Mouse (Mus musculus): Measurements from ENCODE around the gene Ccdc88c. TPM values are rescaled to one million over a fixed set of nuclear protein-coding genes. Genes with fewer than 3 reads are reported as not detected.
A peak's percentile ranks its signal among the peaks of the same experiment; 100 is the strongest.

The Ccdc88c gene
- polyA plus RNA-seq, 1 experiment from 2014 or later = 6.9 TPM

DNA sequence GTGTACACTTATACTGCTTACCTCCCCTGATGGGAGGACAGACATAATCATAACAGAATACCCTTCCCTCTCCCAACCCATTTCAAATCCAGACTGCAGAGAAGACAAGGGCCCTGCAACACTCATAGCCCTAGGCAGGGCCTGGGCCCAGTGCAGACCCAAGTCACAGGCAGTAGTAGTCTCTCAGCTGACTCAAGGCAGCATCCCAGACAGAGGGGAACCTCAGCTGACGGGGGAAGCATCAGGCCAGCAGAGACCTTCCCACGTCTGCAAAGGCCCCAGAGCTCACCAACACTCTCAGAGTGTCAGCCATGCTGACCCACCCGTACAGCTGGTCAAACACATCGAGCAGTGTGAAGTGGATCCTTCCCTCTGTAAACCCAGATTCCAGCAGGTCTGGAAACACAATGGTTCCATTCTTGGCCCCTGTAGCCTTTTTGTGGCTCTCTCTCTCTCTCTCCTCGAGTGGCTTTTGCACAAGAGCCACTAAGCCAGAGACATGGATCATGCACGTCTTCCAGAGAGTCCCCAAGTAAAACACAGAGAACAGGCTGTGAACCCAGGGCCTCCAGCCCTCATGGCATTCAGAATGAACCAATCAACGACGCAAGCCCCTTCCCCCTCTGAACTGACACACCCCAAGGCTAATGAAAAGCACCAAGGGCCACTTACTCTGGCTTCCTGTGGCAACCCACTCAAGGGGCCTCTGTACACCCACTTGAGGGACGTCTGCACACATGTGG, 7.2 kb downstream of the Ccdc88c start:
- Histone ChIP-seq H3K27me3 (replicated peaks; ENCODE audit: control insufficient read depth, insufficient read depth, low read length) (peaks cover 12% of the 10 kb centered on the region), H3K9ac (ENCODE audit: low read depth, low read length) (no peak overlapping the region), H3K4me2 (ENCODE audit: low read depth, low read length) (no peak overlapping the region), H3K4me3 (ENCODE audit: low read depth, low read length) (no peak overlapping the region), H3K9me3 (ENCODE audit: control insufficient read depth, low read length) (no peaks in the 10 kb centered on the region), H3K4me1 (ENCODE audit: control insufficient read depth, insufficient read depth, low read length) (peaks cover 15% of the 10 kb centered on the region), H3K27ac (replicated peaks; ENCODE audit: low read depth, low read length) (no peak overlapping the region), H3K36me3 (ENCODE audit: control insufficient read depth, insufficient read depth, low read length) (no peaks in the 10 kb centered on the region)
- no peak for ATAC-seq (ENCODE audit: low read depth)
- WGBS = 49% methylated on average over 9 of the region's 9 CpGs
- no peak for DNase-seq (ENCODE audit: low spot score)

DNA sequence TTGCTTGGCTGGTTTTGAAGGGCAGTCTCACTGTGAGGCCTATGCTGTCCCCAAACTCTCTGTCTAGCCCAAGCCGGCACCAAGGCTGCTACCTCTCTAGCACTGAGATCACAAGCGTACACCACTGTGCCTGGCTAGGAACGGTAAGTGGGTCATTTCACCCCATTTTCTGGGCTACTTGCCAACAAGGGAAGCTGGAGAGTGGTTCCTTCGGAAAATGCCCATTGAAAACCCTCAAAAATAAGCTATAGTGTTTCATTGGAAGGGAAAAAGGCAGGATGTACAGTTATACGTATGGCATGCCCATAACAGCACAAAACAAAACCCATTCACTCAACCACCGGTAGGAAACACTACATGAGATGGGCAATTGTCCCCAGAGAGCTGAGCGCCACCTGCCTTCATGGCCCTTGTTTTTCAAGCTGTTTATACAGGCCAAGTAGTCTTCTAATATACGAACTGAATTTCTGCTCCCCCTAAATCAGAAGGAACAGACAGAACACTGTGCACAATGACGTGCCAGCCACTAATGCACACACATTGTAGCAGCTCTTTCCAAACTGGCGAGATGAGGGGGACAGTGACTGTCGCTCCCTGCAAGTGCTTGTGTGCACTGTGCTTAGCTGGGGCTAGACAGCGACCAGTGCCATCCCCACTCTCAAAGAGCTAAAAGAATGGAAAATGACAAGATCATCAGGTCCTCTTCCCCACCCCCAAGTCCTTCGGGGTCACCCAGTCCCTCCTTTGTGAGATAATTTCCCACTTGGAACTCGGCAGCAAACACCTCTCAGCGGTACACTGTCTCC, 8.4 kb downstream of the Ccdc88c start:
- DNase-seq (ENCODE audit: low spot score) = peak; percentile 58
- ATAC-seq (ENCODE audit: low read depth) = peak; percentile 45; the same call in 1 of the 2 replicates

DNA sequence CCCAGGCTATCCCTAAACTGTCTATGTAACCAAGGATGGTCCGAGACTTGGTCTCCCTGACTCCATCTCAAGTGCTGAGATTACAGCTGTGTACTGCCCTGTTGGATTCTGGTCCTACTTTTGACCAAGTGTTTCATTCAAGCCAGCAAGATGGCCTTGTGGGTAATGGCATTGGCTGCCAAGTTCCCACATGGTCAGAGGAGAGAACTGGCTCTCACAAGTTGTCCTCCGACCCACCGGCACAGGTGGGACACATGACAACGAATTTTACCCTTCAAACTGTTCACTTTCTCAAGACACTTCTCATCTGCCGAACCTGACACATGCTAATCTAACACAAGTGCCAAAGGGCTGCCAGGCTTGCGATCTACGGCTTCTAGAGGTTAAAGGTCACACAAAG, 9.4 kb downstream of the Ccdc88c start:
- H3K4me2 ChIP-seq (ENCODE audit: low read depth, low read length) = no peak overlapping the region
- DNase-seq (ENCODE audit: low spot score) (no peak), ATAC-seq (ENCODE audit: low read depth) (no peak)
- peaks cover 22% of the 10 kb centered on the region for H3K4me1 ChIP-seq (ENCODE audit: control insufficient read depth, insufficient read depth, low read length)
- WGBS = 73% methylated on average over 7 of the region's 7 CpGs
- no peaks in the 10 kb centered on the region for H3K9me3 ChIP-seq (ENCODE audit: control insufficient read depth, low read length)
- no peak overlapping the region for H3K9ac ChIP-seq (ENCODE audit: low read depth, low read length)
- H3K27me3 ChIP-seq (replicated peaks; ENCODE audit: control insufficient read depth, insufficient read depth, low read length) = no peaks in the 10 kb centered on the region
- no peak overlapping the region for H3K27ac ChIP-seq (replicated peaks; ENCODE audit: low read depth, low read length)
- H3K4me3 ChIP-seq (ENCODE audit: low read depth, low read length) = no peak overlapping the region
- H3K36me3 ChIP-seq (ENCODE audit: control insufficient read depth, insufficient read depth, low read length) = no peaks in the 10 kb centered on the region

More for the DNA sequence above, 8.4 kb downstream of the Ccdc88c start:
- Histone ChIP-seq H3K36me3 (ENCODE audit: control insufficient read depth, insufficient read depth, low read length) (no peaks in the 10 kb centered on the region), H3K4me2 (ENCODE audit: low read depth, low read length) (no peak overlapping the region), H3K9ac (ENCODE audit: low read depth, low read length) (no peak overlapping the region), H3K4me1 (ENCODE audit: control insufficient read depth, insufficient read depth, low read length) (peaks cover 21% of the 10 kb centered on the region), H3K9me3 (ENCODE audit: control insufficient read depth, low read length) (no peaks in the 10 kb centered on the region), H3K4me3 (ENCODE audit: low read depth, low read length) (no peak overlapping the region), H3K27ac (replicated peaks; ENCODE audit: low read depth, low read length) (no peak overlapping the region), H3K27me3 (replicated peaks; ENCODE audit: control insufficient read depth, insufficient read depth, low read length) (0 out of 2 replicates have a peak, but pooled peaks cover 3% of the 10 kb centered on the region)
- 78% methylated on average over 15 of the region's 15 CpGs for WGBS

DNA sequence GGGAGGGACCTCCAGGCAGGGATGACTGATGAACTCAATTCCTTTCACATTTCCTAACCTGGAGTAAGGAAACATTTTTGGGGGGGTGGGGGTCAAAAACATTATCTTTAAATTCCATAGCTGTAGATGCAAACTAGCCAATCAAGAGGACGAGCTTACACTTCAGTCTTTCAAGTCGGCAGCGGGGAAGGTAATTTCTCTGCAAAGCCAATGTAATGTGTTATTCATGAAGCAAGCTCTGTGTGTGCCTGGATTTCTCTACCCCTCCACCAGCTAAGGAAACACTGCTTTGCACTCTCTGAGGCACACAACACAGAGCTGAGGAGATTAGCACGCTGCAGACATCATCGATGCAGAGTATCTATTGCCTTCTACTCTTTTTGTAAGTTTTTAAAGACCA, 9.8 kb downstream of the Ccdc88c start:
- no peak overlapping the region for H3K4me3 ChIP-seq (ENCODE audit: low read depth, low read length)
- peaks cover 26% of the 10 kb centered on the region for H3K4me1 ChIP-seq (ENCODE audit: control insufficient read depth, insufficient read depth, low read length)
- H3K36me3 ChIP-seq (ENCODE audit: control insufficient read depth, insufficient read depth, low read length) = no peaks in the 10 kb centered on the region
- 65% methylated on average over 5 of the region's 5 CpGs for WGBS
- ATAC-seq (ENCODE audit: low read depth) = no peak
- no peaks in the 10 kb centered on the region for H3K27me3 ChIP-seq (replicated peaks; ENCODE audit: control insufficient read depth, insufficient read depth, low read length)
- H3K9me3 ChIP-seq (ENCODE audit: control insufficient read depth, low read length) = no peaks in the 10 kb centered on the region
- no peak overlapping the region for H3K27ac ChIP-seq (replicated peaks; ENCODE audit: low read depth, low read length)
- no peak for DNase-seq (ENCODE audit: low spot score)
- no peak overlapping the region for H3K4me2 ChIP-seq (ENCODE audit: low read depth, low read length)
- no peak overlapping the region for H3K9ac ChIP-seq (ENCODE audit: low read depth, low read length)

- H3K36me3 ChIP-seq (ENCODE audit: control insufficient read depth, insufficient read depth, low read length) = no peaks in the 10 kb centered on the region
- no peaks in the 10 kb centered on the region for H3K9me3 ChIP-seq (ENCODE audit: control insufficient read depth, low read length)
- ATAC-seq (ENCODE audit: low read depth) (peak; percentile 45; the same call in 1 of the 2 replicates), DNase-seq (ENCODE audit: low spot score) (peak; percentile 56)
- H3K4me1 ChIP-seq (ENCODE audit: control insufficient read depth, insufficient read depth, low read length) = peaks cover 29% of the 10 kb centered on the region
- peak overlapping the region; percentile 52 for H3K27ac ChIP-seq (replicated peaks; ENCODE audit: low read depth, low read length)
- 0 out of 2 replicates have a peak overlapping the region, but pooled peaks have one; percentile 21 for H3K9ac ChIP-seq (ENCODE audit: low read depth, low read length)
- no peak overlapping the region for H3K4me3 ChIP-seq (ENCODE audit: low read depth, low read length)
- H3K4me2 ChIP-seq (ENCODE audit: low read depth, low read length) = peak overlapping the region; percentile 40
- WGBS = 8% methylated on average over 6 of the region's 6 CpGs
- H3K27me3 ChIP-seq (replicated peaks; ENCODE audit: control insufficient read depth, insufficient read depth, low read length) = no peaks in the 10 kb centered on the region
These were observed 10.9 kb downstream of the Ccdc88c start for GRCm38 (mm10) chr12:101017971-101018371.

- Histone ChIP-seq H3K4me2 (ENCODE audit: low read depth, low read length) (no peak overlapping the region), H3K27ac (replicated peaks; ENCODE audit: low read depth, low read length) (no peak overlapping the region), H3K27me3 (replicated peaks; ENCODE audit: control insufficient read depth, insufficient read depth, low read length) (no peaks in the 10 kb centered on the region), H3K4me3 (ENCODE audit: low read depth, low read length) (no peak overlapping the region), H3K9ac (ENCODE audit: low read depth, low read length) (no peak overlapping the region), H3K4me1 (ENCODE audit: control insufficient read depth, insufficient read depth, low read length) (peaks cover 29% of the 10 kb centered on the region), H3K36me3 (ENCODE audit: control insufficient read depth, insufficient read depth, low read length) (no peaks in the 10 kb centered on the region), H3K9me3 (ENCODE audit: control insufficient read depth, low read length) (no peaks in the 10 kb centered on the region)
- WGBS = 40% methylated on average over 5 of the region's 5 CpGs
- ATAC-seq (ENCODE audit: low read depth) (no peak), DNase-seq (ENCODE audit: low spot score) (no peak)
These were observed 12.4 kb downstream of the Ccdc88c start for GRCm38 (mm10) chr12:101016412-101016928.

DNA sequence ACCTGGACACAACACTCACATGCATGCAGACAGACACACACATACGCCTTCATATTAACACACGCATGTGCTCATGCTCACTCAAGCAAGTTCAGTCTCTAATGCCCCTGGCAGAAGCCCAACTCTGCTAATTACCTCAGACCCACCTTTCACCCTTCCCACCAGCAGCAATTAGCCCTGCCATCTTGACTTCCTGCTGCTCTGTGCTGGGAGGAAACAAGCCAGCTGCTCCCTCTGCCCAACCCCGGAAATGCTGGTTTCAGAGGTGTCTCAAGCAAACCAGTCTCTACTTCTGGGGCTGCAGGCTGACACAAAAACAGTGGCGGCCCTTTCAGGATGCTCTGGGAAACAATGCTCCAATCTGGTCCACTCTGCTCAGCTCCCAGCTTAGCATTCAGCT, 12.9 kb downstream of the Ccdc88c start:
- Histone ChIP-seq H3K27me3 (replicated peaks; ENCODE audit: control insufficient read depth, insufficient read depth, low read length) (no peaks in the 10 kb centered on the region), H3K9me3 (ENCODE audit: control insufficient read depth, low read length) (no peaks in the 10 kb centered on the region), H3K4me2 (ENCODE audit: low read depth, low read length) (no peak overlapping the region), H3K27ac (replicated peaks; ENCODE audit: low read depth, low read length) (no peak overlapping the region; the same call in 1 of the 2 replicates), H3K4me1 (ENCODE audit: control insufficient read depth, insufficient read depth, low read length) (peaks cover 29% of the 10 kb centered on the region), H3K4me3 (ENCODE audit: low read depth, low read length) (no peak overlapping the region), H3K9ac (ENCODE audit: low read depth, low read length) (no peak overlapping the region), H3K36me3 (ENCODE audit: control insufficient read depth, insufficient read depth, low read length) (no peaks in the 10 kb centered on the region)
- ATAC-seq (ENCODE audit: low read depth) = peak; percentile 31
- 44% methylated on average over 4 of the region's 4 CpGs for WGBS
- peak; percentile 63 for DNase-seq (ENCODE audit: low spot score)

DNA sequence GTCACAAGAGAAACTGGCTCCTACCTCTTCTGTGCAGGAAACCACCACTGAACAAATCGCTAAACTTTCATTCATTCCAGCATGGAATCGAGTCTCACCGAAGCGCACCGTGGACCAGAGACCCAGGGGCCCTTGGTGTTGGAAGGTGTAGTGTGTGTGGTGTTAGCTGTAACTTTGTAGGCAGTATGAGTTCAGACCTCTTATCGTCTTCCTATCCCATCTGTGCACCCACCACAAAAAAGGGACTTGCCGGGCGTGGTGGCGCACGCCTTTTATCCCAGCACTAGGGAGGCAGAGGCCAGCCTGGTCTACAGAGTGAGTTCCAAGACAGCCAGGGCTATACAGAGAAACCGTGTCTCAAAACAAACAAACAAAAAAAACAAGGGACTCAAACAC, 13.7 kb downstream of the Ccdc88c start:
- DNase-seq (ENCODE audit: low spot score) (no peak), ATAC-seq (ENCODE audit: low read depth) (no peak)
- 71% methylated on average over 11 of the region's 11 CpGs for WGBS
- no peak overlapping the region for H3K9ac ChIP-seq (ENCODE audit: low read depth, low read length)
- H3K4me1 ChIP-seq (ENCODE audit: control insufficient read depth, insufficient read depth, low read length) = peaks cover 29% of the 10 kb centered on the region
- H3K27ac ChIP-seq (replicated peaks; ENCODE audit: low read depth, low read length) = no peak overlapping the region
- no peaks in the 10 kb centered on the region for H3K9me3 ChIP-seq (ENCODE audit: control insufficient read depth, low read length)
- H3K36me3 ChIP-seq (ENCODE audit: control insufficient read depth, insufficient read depth, low read length) = no peaks in the 10 kb centered on the region
- no peak overlapping the region for H3K4me3 ChIP-seq (ENCODE audit: low read depth, low read length)
- H3K27me3 ChIP-seq (replicated peaks; ENCODE audit: control insufficient read depth, insufficient read depth, low read length) = no peaks in the 10 kb centered on the region
- H3K4me2 ChIP-seq (ENCODE audit: low read depth, low read length) = no peak overlapping the region
